ENCODE assay signal across 10 mouse cellular contexts in the genomic region with DNA sequence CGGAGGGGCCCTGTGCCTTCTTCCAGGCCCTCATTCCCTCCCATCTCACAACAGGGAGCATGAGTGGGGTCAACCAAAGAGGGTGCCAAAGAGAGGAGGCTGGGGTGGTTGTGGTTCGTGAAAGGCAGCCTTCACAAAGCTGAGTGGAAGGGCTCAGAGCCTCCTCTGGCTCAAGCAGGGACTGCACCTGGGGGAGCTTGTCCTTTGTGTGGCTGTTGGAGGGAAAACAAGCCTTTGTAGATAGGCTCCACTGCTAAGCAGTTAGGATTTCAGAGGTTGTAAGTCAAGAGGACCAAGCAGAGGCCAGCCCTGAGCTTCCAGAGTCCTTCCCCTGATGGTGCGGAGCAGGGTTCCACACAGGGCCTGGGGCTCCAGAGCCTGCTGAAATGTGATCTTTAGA. TPM values are rescaled to one million over a fixed set of nuclear protein-coding genes. Genes with fewer than 3 reads are reported as not detected.
A peak's percentile ranks its signal among the peaks of the same experiment; 100 is the strongest.
DNase-seq lines count a peak whose midpoint lies in the region; ATAC-seq and TF ChIP-seq lines count a peak whose summit lies in the region.
"Had no signal": no experiment of that assay in that cellular context is flagged by ENCODE, and none has a peak within 500 bp of the region (broad histone marks: within the 10 kb centered on the region; RNA-seq: fewer than 3 reads in every experiment).

No protein-coding gene starts in this region.

- H3K4me1 ChIP-seq in heart, adult 2 months (ENCODE audit: control insufficient read depth, insufficient read depth, low read length) = peaks cover 14% of the 10 kb centered on the region
- H3K4me1 ChIP-seq in midbrain, embryonic 11.5 days (ENCODE audit: control insufficient read depth, insufficient read depth, low read length) = no peaks in the 10 kb centered on the region
- no peaks in the 10 kb centered on the region for H3K4me1 ChIP-seq in midbrain, embryonic 16.5 days (ENCODE audit: control insufficient read depth, insufficient read depth, low read length)

- no peak for TF ChIP-seq EP300 in heart, adult 2 months (IDR thresholded peaks at IDR 0.05; ENCODE audit: insufficient read depth, low read depth, low read length)

- no peaks in the 10 kb centered on the region for H3K36me3 ChIP-seq in heart, adult 2 months (ENCODE audit: control insufficient read depth, insufficient read depth, low read length)
- peaks cover 27% of the 10 kb centered on the region; the same call in 1 of the 2 replicates for H3K36me3 ChIP-seq in midbrain, embryonic 11.5 days (ENCODE audit: control insufficient read depth, insufficient read depth, low read length)
- peaks cover 26% of the 10 kb centered on the region for H3K36me3 ChIP-seq in midbrain, embryonic 16.5 days (ENCODE audit: control insufficient read depth, insufficient read depth, low read length)

- no peak overlapping the region for H3K4me3 ChIP-seq in heart, adult 2 months
- no peak overlapping the region for H3K4me3 ChIP-seq in midbrain, embryonic 11.5 days (ENCODE audit: low read depth, low read length)
- H3K4me3 ChIP-seq in midbrain, embryonic 16.5 days (ENCODE audit: low read depth, low read length) = no peak overlapping the region
- H3K4me3 ChIP-seq: heart, embryonic 13.5 days; liver, embryonic 13.5 days had no signal

- WGBS in heart, adult 2 months = 80% methylated on average over 3 of the region's 3 CpGs
- WGBS in midbrain, embryonic 11.5 days = 49% methylated on average over 3 of the region's 3 CpGs
- 48% methylated on average over 3 of the region's 3 CpGs for WGBS in midbrain, embryonic 16.5 days

- TF ChIP-seq CTCF in heart, adult 2 months (IDR thresholded peaks at IDR 0.05) = peak; percentile 37

- H3K27ac ChIP-seq in heart, adult 2 months = peak overlapping the region; percentile 38; the same call in 1 of the 2 replicates
- no peak overlapping the region for H3K27ac ChIP-seq in midbrain, embryonic 11.5 days (ENCODE audit: low read depth, low read length)
- no peak overlapping the region for H3K27ac ChIP-seq in midbrain, embryonic 16.5 days (ENCODE audit: low read length)
- H3K27ac ChIP-seq: liver, embryonic 13.5 days had no signal

- H3K79me2 ChIP-seq in heart, adult 2 months (replicated peaks; ENCODE audit: control insufficient read depth, insufficient read depth, low read length) = no peaks in the 10 kb centered on the region

- ATAC-seq in midbrain, embryonic 11.5 days (ENCODE audit: low FRiP score) = no peak
- no peak for ATAC-seq in midbrain, embryonic 16.5 days

- H3K9ac ChIP-seq in heart, adult 2 months (ENCODE audit: low read depth, low read length) = no peak overlapping the region
- no peak overlapping the region for H3K9ac ChIP-seq in midbrain, embryonic 11.5 days (ENCODE audit: low read length)
- no peak overlapping the region for H3K9ac ChIP-seq in midbrain, embryonic 16.5 days (ENCODE audit: low read depth, low read length)
- H3K9ac ChIP-seq: heart, embryonic 13.5 days; liver, embryonic 13.5 days had no signal

- H3K9me3 ChIP-seq in midbrain, embryonic 11.5 days (ENCODE audit: control insufficient read depth, low read length) = no peaks in the 10 kb centered on the region
- no peaks in the 10 kb centered on the region for H3K9me3 ChIP-seq in midbrain, embryonic 16.5 days (replicated peaks; ENCODE audit: control insufficient read depth, low read length, poor library complexity, severe bottlenecking)
- H3K9me3 ChIP-seq: heart, embryonic 13.5 days; liver, embryonic 13.5 days had no signal

- intact Hi-C loops in heart, adult 2 months (cut with DNase I) = no loop called here

- DNase-seq in heart, adult 2 months = no peak
- no peak for DNase-seq in heart, adult 8-10 months (ENCODE audit: low spot score)
- DNase-seq in midbrain, embryonic 11.5 days (ENCODE audit: low spot score, missing footprints) = peak; percentile 85
- DNase-seq in heart, postnatal 4 days = peak; percentile 38
- peak; percentile 65 for DNase-seq in thymus, postnatal 25 days
- DNase-seq in ovary, postnatal 36 days (ENCODE audit: low spot score) = no peak
- DNase-seq in frontal cortex, postnatal 10 days (ENCODE audit: low spot score in 2 of 2) = no peak
- DNase-seq: liver, embryonic 13.5 days had no signal

- TF ChIP-seq POLR2A in heart, adult 2 months (IDR thresholded peaks at IDR 0.05; ENCODE audit: insufficient read depth, low read depth, low read length) = no peak

- no peaks in the 10 kb centered on the region for H3K27me3 ChIP-seq in heart, adult 2 months (ENCODE audit: control insufficient read depth, insufficient read depth, low read length)
- H3K27me3 ChIP-seq in midbrain, embryonic 11.5 days (ENCODE audit: control insufficient read depth, insufficient read depth, low read length) = no peaks in the 10 kb centered on the region
- no peaks in the 10 kb centered on the region for H3K27me3 ChIP-seq in midbrain, embryonic 16.5 days (ENCODE audit: control insufficient read depth, insufficient read depth, low read depth, low read length)

- no peak overlapping the region for H3K4me2 ChIP-seq in midbrain, embryonic 11.5 days
- H3K4me2 ChIP-seq in midbrain, embryonic 16.5 days (ENCODE audit: low read length) = no peak overlapping the region
- H3K4me2 ChIP-seq: heart, embryonic 13.5 days; liver, embryonic 13.5 days had no signal

RNA-seq across cellular contexts. Expression of a gene that starts 14.4 kb away (rescaled TPM):
- 10 to 100 TPM; 24.1 to 40.7 TPM for total RNA-seq in heart, adult 2 months (2021)
- polyA plus RNA-seq in heart, adult 2 months (2012; rRNA removed) = 63.1 and 73.5 TPM in 2 replicates
- 10 to 100 TPM; 17.9 to 22.9 (median 21.4) TPM for total RNA-seq in heart, adult 8-10 months (2022)
- polyA plus RNA-seq in midbrain, embryonic 11.5 days (2014; fragmentation: Nextera tagmentation; extraction: Ambion mirVana) = 0.56 and 0.57 TPM in 2 replicates
- polyA plus RNA-seq in midbrain, embryonic 16.5 days (2015; fragmentation: Nextera tagmentation; extraction: Ambion mirVana) = 3.3 and 4.4 TPM in 2 replicates
- 10 to 100 TPM in 1 of 2 experiments, 1 to 10 TPM in 1; 8.8 to 10.2 TPM for total RNA-seq in heart, postnatal 4 days (2021)

RNA-seq across cellular contexts. Expression of a gene that starts 34.5 kb away (rescaled TPM):
- 100 to 1,000 TPM; 264 to 318 TPM for total RNA-seq in heart, adult 2 months (2021)
- polyA plus RNA-seq in heart, adult 2 months (2012; rRNA removed) = 184 and 264 TPM in 2 replicates
- 100 to 1,000 TPM; 294 to 476 (median 372) TPM for total RNA-seq in heart, adult 8-10 months (2022)
- 68.4 and 74.6 TPM in 2 replicates for polyA plus RNA-seq in midbrain, embryonic 11.5 days (2014; fragmentation: Nextera tagmentation; extraction: Ambion mirVana)
- polyA plus RNA-seq in midbrain, embryonic 16.5 days (2015; fragmentation: Nextera tagmentation; extraction: Ambion mirVana) = 125 TPM in 2 replicates
- 100 to 1,000 TPM; 158 to 161 TPM for total RNA-seq in heart, postnatal 4 days (2021)

RNA-seq across cellular contexts. Expression of a gene that starts 39.1 kb away (rescaled TPM):
- 10 to 100 TPM; 28.4 to 31.1 TPM for total RNA-seq in heart, adult 2 months (2021)
- polyA plus RNA-seq in heart, adult 2 months (2012; rRNA removed) = 33.2 and 41.7 TPM in 2 replicates
- 10 to 100 TPM; 36.5 to 43.8 (median 37.3) TPM for total RNA-seq in heart, adult 8-10 months (2022)
- 163 and 170 TPM in 2 replicates for polyA plus RNA-seq in midbrain, embryonic 11.5 days (2014; fragmentation: Nextera tagmentation; extraction: Ambion mirVana)
- 106 and 107 TPM in 2 replicates for polyA plus RNA-seq in midbrain, embryonic 16.5 days (2015; fragmentation: Nextera tagmentation; extraction: Ambion mirVana)
- 10 to 100 TPM; 39.5 to 39.6 TPM for total RNA-seq in heart, postnatal 4 days (2021)

RNA-seq across cellular contexts. Expression of a gene that starts 44.6 kb away (rescaled TPM):
- 100 to 1,000 TPM; 186 to 203 TPM for total RNA-seq in heart, adult 2 months (2021)
- polyA plus RNA-seq in heart, adult 2 months (2012; rRNA removed) = 234 and 293 TPM in 2 replicates
- 100 to 1,000 TPM; 196 to 220 (median 210) TPM for total RNA-seq in heart, adult 8-10 months (2022)
- polyA plus RNA-seq in midbrain, embryonic 11.5 days (2014; fragmentation: Nextera tagmentation; extraction: Ambion mirVana) = 348 and 375 TPM in 2 replicates
- polyA plus RNA-seq in midbrain, embryonic 16.5 days (2015; fragmentation: Nextera tagmentation; extraction: Ambion mirVana) = 463 and 470 TPM in 2 replicates
- 100 to 1,000 TPM; 358 to 374 TPM for total RNA-seq in heart, postnatal 4 days (2021)

RNA-seq across cellular contexts. Expression of a gene that starts 57.6 kb away (rescaled TPM):
- 1 to 10 TPM; 1.9 to 2.4 TPM for total RNA-seq in heart, adult 2 months (2021)
- 5.9 and 9.2 TPM in 2 replicates for polyA plus RNA-seq in heart, adult 2 months (2012; rRNA removed)
- 1 to 10 TPM in 3 of 4 experiments, under 1 TPM in 1; 0.75 to 3.6 (median 1.5) TPM for total RNA-seq in heart, adult 8-10 months (2022)
- polyA plus RNA-seq in midbrain, embryonic 11.5 days (2014; fragmentation: Nextera tagmentation; extraction: Ambion mirVana) = 2.2 and 2.4 TPM in 2 replicates
- polyA plus RNA-seq in midbrain, embryonic 16.5 days (2015; fragmentation: Nextera tagmentation; extraction: Ambion mirVana) = 8.6 and 12.7 TPM in 2 replicates
- 1 to 10 TPM; 2.1 to 2.8 TPM for total RNA-seq in heart, postnatal 4 days (2021)

Comparison
In these comparisons a context has a peak if more than half of its experiments do, and no peak if none do; other contexts are left out.
1. DNase-seq: peak in midbrain, embryonic 11.5 days (single experiment), heart, postnatal 4 days (single experiment) and thymus, postnatal 25 days (single experiment); none in heart, adult 2 months (0 of 2), heart, adult 8-10 months (single experiment), ovary, postnatal 36 days (single experiment) and frontal cortex, postnatal 10 days (0 of 2).